Mouse (Mus musculus) midbrain, embryonic 14.5 days (tissue): Measurements from ENCODE around the gene Hpn. TPM values are rescaled to one million over a fixed set of nuclear protein-coding genes. Genes with fewer than 3 reads are reported as not detected.

Experiments used
- ATAC-seq: fragments of 200-750 bp; cut with Nextera tagmentation; 2 replicates; pipeline ENCODE4 v1.8.0; 2017; ENCODE audit warnings: moderate number of reproducible peaks, moderate library complexity; ENCODE audit not compliant: low FRiP score, low TSS enrichment
- DNase-seq: peaks from one replicate; pipeline ENCODE4 v3.0.0-alpha.2; 2015
- H3K27ac ChIP-seq: fragments of 300-500 bp; sonication (generic); replicated peaks from 2 replicates; pipeline ENCODE4 v1.5.1; 2014; ENCODE audit warnings: mild to moderate bottlenecking, low read depth, low read length, moderate library complexity
- H3K27me3 ChIP-seq: fragments of 300-500 bp; sonication (generic); 2 replicates; pipeline ENCODE4 v1.6.1; 2014; ENCODE audit warnings: low read length, control low read depth, mixed read lengths; ENCODE audit not compliant: control insufficient read depth, insufficient read depth
- H3K36me3 ChIP-seq: fragments of 300-500 bp; sonication (generic); 2 replicates; pipeline ENCODE4 v1.6.1; 2014; ENCODE audit warnings: low read length, control low read depth; ENCODE audit not compliant: control insufficient read depth, insufficient read depth
- H3K4me1 ChIP-seq: fragments of 300-500 bp; sonication (generic); 2 replicates; pipeline ENCODE4 v1.6.1; 2014; ENCODE audit warnings: mild to moderate bottlenecking, antibody characterized with exemption, low read length, control low read depth; ENCODE audit not compliant: control insufficient read depth, insufficient read depth
- H3K4me2 ChIP-seq: fragments of 300-500 bp; sonication (generic); 2 replicates; pipeline ENCODE4 v1.6.1; 2014; ENCODE audit warnings: mild to moderate bottlenecking, low read length, moderate library complexity
- H3K4me3 ChIP-seq: fragments of 300-500 bp; sonication (generic); replicated peaks from 2 replicates; pipeline ENCODE4 v1.5.1; 2014; ENCODE audit warnings: low read depth, low read length
- H3K9ac ChIP-seq: fragments of 300-500 bp; sonication (generic); replicated peaks from 2 replicates; pipeline ENCODE4 v1.6.1; 2014; ENCODE audit warnings: mild to moderate bottlenecking, low read length, moderate library complexity
- H3K9me3 ChIP-seq: fragments of 300-500 bp; sonication (generic); 2 replicates; pipeline ENCODE4 v1.6.1; 2016; ENCODE audit warnings: low read length, control low read depth, mixed read lengths; ENCODE audit not compliant: control insufficient read depth
- WGBS: fragments of 180-500 bp; shearing (Covaris S2); extraction: QIAGEN DNeasy Blood & Tissue Kit; methylation state at CpG from one replicate; pipeline ENCODE4 v1.1.7; 2014; 5-methylcytosine and 5-hydroxymethylcytosine counted together
- polyA plus RNA-seq: library from polyadenylated mRNA; unstranded; fragments of >200 nt; fragmentation: Nextera tagmentation; extraction: Ambion mirVana; gene quantifications from 2 replicates; pipeline ENCODE4 v1.2.1, GENCODE M21; 2014

The Hpn gene
- polyA plus RNA-seq, 1 experiment from 2014 or later: 0.26 TPM

- ATAC-seq (no peak), DNase-seq (peak; percentile 19)
- Histone ChIP-seq H3K9me3 (no peaks in the 10 kb centered on the region), H3K27me3 (no peaks in the 10 kb centered on the region), H3K36me3 (peaks cover 21% of the 10 kb centered on the region), H3K9ac (peak overlapping the region; percentile 99), H3K4me3 (peak overlapping the region; percentile 88), H3K4me2 (peak overlapping the region; percentile 86), H3K4me1 (peaks cover 32% of the 10 kb centered on the region), H3K27ac (peak overlapping the region; percentile 99)
- whole genome bisulfite sequencing: 49% methylated on average over 3 of the region's 3 CpGs
Measured at GRCm38 (mm10) chr7:31148086-31148485, 33.0 kb upstream of the Hpn start.

GRCm38 (mm10) chr7:31145596-31146160 lies 30.6 kb upstream of the Hpn start:
- Histone ChIP-seq H3K4me1 (peaks cover 23% of the 10 kb centered on the region), H3K4me3 (no peak overlapping the region), H3K27me3 (no peaks in the 10 kb centered on the region), H3K36me3 (peaks cover 45% of the 10 kb centered on the region), H3K4me2 (no peak overlapping the region), H3K9me3 (no peaks in the 10 kb centered on the region), H3K27ac (no peak overlapping the region), H3K9ac (no peak overlapping the region)
- ATAC-seq: no peak
- no peak for DNase-seq
- 88% methylated on average over 12 of the region's 12 CpGs for WGBS

GRCm38 (mm10) chr7:31144886-31145285 lies 29.8 kb upstream of the Hpn start:
- H3K27me3 ChIP-seq: no peaks in the 10 kb centered on the region
- H3K27ac ChIP-seq: no peak overlapping the region
- peaks cover 23% of the 10 kb centered on the region for H3K4me1 ChIP-seq
- WGBS: 97% methylated on average over 16 of the region's 16 CpGs
- H3K36me3 ChIP-seq: peaks cover 53% of the 10 kb centered on the region
- ATAC-seq: no peak
- H3K4me2 ChIP-seq: no peak overlapping the region
- no peak overlapping the region for H3K9ac ChIP-seq
- DNase-seq: no peak
- no peaks in the 10 kb centered on the region for H3K9me3 ChIP-seq
- no peak overlapping the region for H3K4me3 ChIP-seq

- H3K9ac ChIP-seq: no peak overlapping the region
- H3K4me2 ChIP-seq: no peak overlapping the region
- DNase-seq (no peak), ATAC-seq (no peak)
- no peaks in the 10 kb centered on the region for H3K9me3 ChIP-seq
- no peak overlapping the region for H3K27ac ChIP-seq
- WGBS: 95% methylated on average over 10 of the region's 10 CpGs
- no peaks in the 10 kb centered on the region for H3K4me1 ChIP-seq
- H3K27me3 ChIP-seq: no peaks in the 10 kb centered on the region
- H3K36me3 ChIP-seq: peaks cover 83% of the 10 kb centered on the region
- H3K4me3 ChIP-seq: no peak overlapping the region
Measured at GRCm38 (mm10) chr7:31140941-31141340, 25.9 kb upstream of the Hpn start.

- Histone ChIP-seq H3K9me3 (no peaks in the 10 kb centered on the region), H3K36me3 (peaks cover 89% of the 10 kb centered on the region), H3K4me1 (no peaks in the 10 kb centered on the region), H3K27me3 (no peaks in the 10 kb centered on the region), H3K4me3 (no peak overlapping the region), H3K27ac (no peak overlapping the region), H3K9ac (no peak overlapping the region), H3K4me2 (no peak overlapping the region)
- WGBS: 92% methylated on average over 4 of the region's 4 CpGs
- DNase-seq: no peak
- ATAC-seq: no peak
Measured at GRCm38 (mm10) chr7:31140302-31140701, 25.2 kb upstream of the Hpn start.

GRCm38 (mm10) chr7:31139765-31140164 lies 24.7 kb upstream of the Hpn start:
- 65% methylated on average over 5 of the region's 5 CpGs for WGBS
- Histone ChIP-seq H3K27ac (no peak overlapping the region), H3K4me3 (no peak overlapping the region), H3K4me1 (no peaks in the 10 kb centered on the region), H3K9me3 (no peaks in the 10 kb centered on the region), H3K36me3 (peaks cover 92% of the 10 kb centered on the region), H3K4me2 (no peak overlapping the region), H3K9ac (no peak overlapping the region), H3K27me3 (no peaks in the 10 kb centered on the region)
- DNase-seq (peak; percentile 72), ATAC-seq (peak; percentile 29; the same call in 1 of the 2 replicates)

GRCm38 (mm10) chr7:31135717-31136116 lies 20.6 kb upstream of the Hpn start:
- Histone ChIP-seq H3K27ac (no peak overlapping the region), H3K9me3 (no peaks in the 10 kb centered on the region), H3K4me2 (no peak overlapping the region), H3K4me3 (no peak overlapping the region), H3K27me3 (no peaks in the 10 kb centered on the region), H3K9ac (no peak overlapping the region), H3K36me3 (peaks cover 100% of the 10 kb centered on the region), H3K4me1 (no peaks in the 10 kb centered on the region)
- WGBS: 95% methylated on average over 10 of the region's 10 CpGs
- ATAC-seq (no peak), DNase-seq (no peak)

GRCm38 (mm10) chr7:31131866-31132265 lies 16.8 kb upstream of the Hpn start:
- DNase-seq: no peak
- no peaks in the 10 kb centered on the region for H3K9me3 ChIP-seq
- H3K27ac ChIP-seq: no peak overlapping the region
- no peak for ATAC-seq
- WGBS: 92% methylated on average over 4 of the region's 4 CpGs
- peaks cover 89% of the 10 kb centered on the region for H3K36me3 ChIP-seq
- H3K4me1 ChIP-seq: no peaks in the 10 kb centered on the region
- H3K4me3 ChIP-seq: no peak overlapping the region
- H3K27me3 ChIP-seq: no peaks in the 10 kb centered on the region
- H3K9ac ChIP-seq: no peak overlapping the region
- no peak overlapping the region for H3K4me2 ChIP-seq

GRCm38 (mm10) chr7:31130841-31131240 lies 15.8 kb upstream of the Hpn start:
- H3K9ac ChIP-seq: no peak overlapping the region
- no peak overlapping the region for H3K4me3 ChIP-seq
- peaks cover 9% of the 10 kb centered on the region; the same call in 1 of the 2 replicates for H3K27me3 ChIP-seq
- no peaks in the 10 kb centered on the region for H3K4me1 ChIP-seq
- 42% methylated on average over 4 of the region's 4 CpGs for whole genome bisulfite sequencing
- no peaks in the 10 kb centered on the region for H3K9me3 ChIP-seq
- peaks cover 79% of the 10 kb centered on the region for H3K36me3 ChIP-seq
- no peak overlapping the region for H3K27ac ChIP-seq
- ATAC-seq: no peak
- no peak overlapping the region for H3K4me2 ChIP-seq
- peak; percentile 79 for DNase-seq
